Mouse (Mus musculus) bone marrow, adult 2 months (tissue): ENCODE measurements around the gene Ttc21b. TPM values are rescaled to one million over a fixed set of nuclear protein-coding genes. Genes with fewer than 3 reads are reported as not detected.

Source experiments
- H3K27ac ChIP-seq: fragments of 200-500 bp; 2 replicates; pipeline ENCODE4 v1.5.1; 2012; ENCODE audit warnings: low read depth, mild to moderate bottlenecking, control low read depth, inconsistent platforms, low read length; ENCODE audit not compliant: control insufficient read depth, poor library complexity, insufficient read depth
- H3K4me1 ChIP-seq: fragments of 200-500 bp; 2 replicates; pipeline ENCODE4 v1.6.1; 2011; ENCODE audit warnings: low read length; ENCODE audit not compliant: control insufficient read depth, insufficient read depth
- H3K4me3 ChIP-seq: fragments of 200-500 bp; replicated peaks from 2 replicates; pipeline ENCODE3; 2011; ENCODE audit warnings: mild to moderate bottlenecking, low read depth, low read length, control low read depth; ENCODE audit not compliant: control insufficient read depth
- CTCF ChIP-seq: fragments of 200-500 bp; IDR thresholded peaks from 2 replicates; pipeline ENCODE4 v1.5.1; 2011; ENCODE audit warnings: low read length, control low read depth; ENCODE audit not compliant: control insufficient read depth, insufficient read depth
- POLR2A ChIP-seq: fragments of 200-500 bp; IDR thresholded peaks from 2 replicates; pipeline ENCODE4 v1.6.1; 2011; ENCODE audit warnings: low read depth, mild to moderate bottlenecking, control low read depth, low read length, borderline replicate concordance; ENCODE audit not compliant: control insufficient read depth
- WGBS: fragments of 180-500 bp; shearing (Covaris S2); methylation state at CpG from one replicate; pipeline ENCODE4 v1.1.7; 2018; 5-methylcytosine and 5-hydroxymethylcytosine counted together
- polyA plus RNA-seq: library from polyadenylated mRNA; stranded (reverse); fragments of >200 nt; gene quantifications from 2 replicates; pipeline ENCODE4 v1.2.4, GENCODE M21; 2011; ENCODE audit warnings: low replicate concordance; ENCODE audit not compliant: missing spikeins, insufficient read depth, insufficient read length

Ttc21b gene
- polyA plus RNA-seq, 1 experiment = 1.7 TPM

DNA sequence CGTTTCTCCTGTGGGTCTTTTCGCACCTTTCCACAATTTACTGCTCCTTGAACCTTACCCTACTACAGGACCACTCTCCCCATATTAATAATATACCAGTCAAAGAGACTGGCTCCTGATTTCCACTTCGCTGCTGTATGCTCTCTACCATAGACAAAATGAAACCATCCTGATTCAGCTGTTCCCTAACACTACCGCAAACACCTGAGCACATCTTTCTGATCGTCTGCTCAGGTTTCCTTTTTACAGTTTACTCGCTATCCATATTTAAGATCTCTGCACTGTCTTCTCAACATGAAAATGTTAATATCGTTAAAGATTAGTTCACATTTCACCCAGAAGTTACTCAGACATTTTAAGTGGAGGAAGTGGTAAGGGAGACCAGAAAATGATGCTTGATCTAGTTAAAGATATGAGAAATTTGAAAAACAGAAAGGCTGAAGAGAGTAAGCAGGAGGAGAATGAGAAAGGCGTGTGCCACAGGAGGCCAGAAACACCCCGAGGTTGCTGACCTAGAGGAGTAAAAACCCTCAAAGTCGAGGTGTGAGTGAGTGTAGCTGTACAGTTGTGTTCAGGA lies 107.7 kb downstream of the Ttc21b start:
- Histone ChIP-seq H3K4me3 (no peak overlapping the region), H3K27ac (no peak overlapping the region), H3K4me1 (no peaks in the 10 kb centered on the region)
- TF ChIP-seq POLR2A (no peak), CTCF (no peak)
- WGBS = 34% methylated on average over 10 of the region's 10 CpGs

DNA sequence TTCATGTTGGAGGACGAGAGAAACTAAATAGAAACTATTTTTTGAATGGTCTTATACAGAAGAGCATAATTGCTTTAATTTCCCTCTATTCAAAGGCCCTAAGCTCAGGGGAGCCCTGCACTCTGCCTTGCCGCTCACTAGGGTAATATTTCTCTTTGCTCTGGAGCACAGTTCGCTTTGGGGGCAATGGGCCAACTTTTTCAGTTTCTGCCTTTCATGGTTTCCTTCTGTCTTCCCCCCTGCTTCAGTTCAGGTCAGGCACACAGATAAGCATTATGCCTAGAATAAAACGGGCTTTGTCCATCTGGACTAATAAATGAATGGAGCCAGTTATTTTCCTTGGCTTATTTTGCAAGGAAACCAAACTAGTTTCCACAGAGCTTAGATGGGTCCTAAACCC lies 109.9 kb downstream of the Ttc21b start:
- 71% methylated on average over 4 of the region's 4 CpGs for WGBS
- Histone ChIP-seq H3K4me3 (no peak overlapping the region), H3K27ac (no peak overlapping the region), H3K4me1 (no peaks in the 10 kb centered on the region; the same call in 1 of the 2 replicates)
- TF ChIP-seq POLR2A = no peak
- TF ChIP-seq CTCF = no peak

DNA sequence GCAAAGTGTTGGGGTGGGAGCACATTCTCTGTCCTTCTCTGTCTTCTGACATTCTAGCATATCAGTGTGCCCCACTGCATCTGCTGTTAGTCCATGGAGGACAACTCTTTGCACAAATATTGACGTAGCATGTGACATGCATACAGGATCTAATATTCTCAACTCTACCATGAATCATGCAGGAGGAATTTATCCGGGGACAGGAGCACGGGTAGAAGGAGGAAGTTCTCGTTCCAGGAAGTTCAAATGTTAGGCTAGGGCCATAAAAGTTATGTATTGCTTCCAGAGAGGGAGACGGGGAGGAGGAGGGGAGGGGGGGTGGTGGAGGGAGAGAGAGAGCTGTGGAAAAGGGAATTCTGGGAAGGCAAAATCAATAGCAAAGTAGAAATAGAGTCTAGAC lies 111.6 kb downstream of the Ttc21b start:
- H3K27ac ChIP-seq = no peak overlapping the region
- TF ChIP-seq POLR2A (no peak), CTCF (no peak)

DNA sequence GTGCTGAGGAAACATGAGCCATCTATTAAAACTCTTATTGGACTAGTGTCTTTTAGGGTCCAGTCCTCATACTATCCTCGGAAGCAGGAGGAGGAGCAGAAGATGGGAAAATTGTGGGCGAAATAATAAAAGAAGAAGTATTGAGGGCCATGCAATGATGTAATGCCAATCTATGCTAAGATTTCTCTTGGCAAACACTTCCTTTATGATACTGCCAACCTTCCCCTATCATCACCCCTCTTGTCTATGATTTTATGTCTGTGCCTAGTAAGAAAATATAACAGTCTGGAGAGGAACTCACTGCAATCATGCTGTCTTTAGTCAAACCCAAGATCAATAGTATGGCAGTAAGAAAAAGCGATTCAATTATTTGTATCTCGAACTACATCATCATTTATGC lies 113.1 kb downstream of the Ttc21b start:
- no peaks in the 10 kb centered on the region; the same call in 1 of the 2 replicates for H3K4me1 ChIP-seq
- no peak overlapping the region for H3K4me3 ChIP-seq
- WGBS = 59% methylated on average over 4 of the region's 4 CpGs
- H3K27ac ChIP-seq = no peak overlapping the region
- no peak for TF ChIP-seq CTCF

More for the DNA sequence above, 111.6 kb downstream of the Ttc21b start:
- Histone ChIP-seq H3K4me1 (no peaks in the 10 kb centered on the region; the same call in 1 of the 2 replicates), H3K4me3 (no peak overlapping the region)
- 11% methylated on average over 5 of the region's 5 CpGs for WGBS

DNA sequence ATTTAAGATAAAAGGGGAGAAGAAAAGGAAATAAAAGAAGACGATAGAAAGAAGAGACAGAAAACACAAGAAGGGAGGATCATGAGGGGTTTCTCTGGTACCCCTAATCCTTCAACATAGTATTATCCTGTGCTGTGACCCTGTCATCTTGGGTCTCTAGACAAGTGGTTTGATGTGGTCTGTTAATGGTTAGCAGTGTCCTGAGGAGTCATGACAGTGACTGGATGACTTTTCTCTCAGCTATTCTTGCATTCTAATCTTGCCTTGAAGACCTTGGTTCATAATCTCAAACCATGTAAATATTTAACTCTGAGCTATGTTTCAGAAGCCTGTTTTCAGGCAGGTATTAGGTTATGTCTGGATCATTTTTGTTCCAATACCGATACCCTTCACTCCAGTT lies 113.7 kb downstream of the Ttc21b start:
- 76% methylated on average over 2 of the region's 2 CpGs for WGBS
- TF ChIP-seq POLR2A = no peak
- TF ChIP-seq CTCF = no peak
- H3K4me3 ChIP-seq = no peak overlapping the region

DNA sequence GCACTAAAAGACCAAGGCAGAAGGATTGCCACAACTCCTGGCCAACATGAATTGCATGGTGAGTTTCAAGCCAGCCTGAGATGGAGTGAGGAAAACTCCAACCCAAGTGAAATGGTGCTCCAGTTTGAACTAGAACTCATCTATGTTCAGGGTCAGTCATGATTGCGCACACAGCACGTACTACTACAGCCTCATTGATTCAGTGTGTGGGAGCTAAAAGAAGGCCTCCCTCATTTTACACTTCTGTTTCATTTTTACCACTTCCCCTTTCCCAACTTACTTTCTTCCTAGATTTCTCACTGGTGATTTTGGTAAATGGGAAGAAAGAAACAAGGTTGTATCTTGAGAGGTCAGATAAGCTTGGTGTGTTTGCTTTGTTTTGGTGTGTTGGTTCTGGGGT lies 114.1 kb downstream of the Ttc21b start:
- H3K4me1 ChIP-seq = no peaks in the 10 kb centered on the region; the same call in 1 of the 2 replicates
- H3K4me3 ChIP-seq = no peak overlapping the region
- no peak for TF ChIP-seq POLR2A
- no peak for TF ChIP-seq CTCF
- no peak overlapping the region for H3K27ac ChIP-seq
- 56% methylated on average over 2 of the region's 2 CpGs for WGBS

More for the DNA sequence above, 113.7 kb downstream of the Ttc21b start:
- no peak overlapping the region for H3K27ac ChIP-seq
- H3K4me1 ChIP-seq = no peaks in the 10 kb centered on the region; the same call in 1 of the 2 replicates

DNA sequence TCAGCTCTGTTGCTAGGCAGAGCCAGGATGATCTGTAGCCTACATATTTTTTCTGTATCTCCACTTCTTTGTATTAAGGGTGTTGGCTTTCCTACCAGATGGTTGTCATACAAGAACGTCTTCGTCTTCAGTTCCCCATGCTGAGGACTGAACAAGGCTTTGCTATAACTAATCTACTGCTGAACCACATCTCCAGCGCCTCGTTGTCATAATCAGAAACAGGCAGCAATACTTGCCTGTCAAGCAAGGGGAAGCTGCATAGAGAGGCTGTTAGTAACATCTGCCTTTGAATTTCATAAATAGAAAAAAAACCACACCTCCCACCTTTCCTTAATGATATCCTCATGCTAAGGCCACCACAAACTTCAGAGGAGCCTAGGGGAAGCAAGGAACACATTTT lies 116.2 kb downstream of the Ttc21b start:
- TF ChIP-seq POLR2A (no peak), CTCF (no peak)
- 70% methylated on average over 4 of the region's 4 CpGs for WGBS
- no peak overlapping the region for H3K4me3 ChIP-seq
- H3K4me1 ChIP-seq = no peaks in the 10 kb centered on the region; the same call in 1 of the 2 replicates
- no peak overlapping the region for H3K27ac ChIP-seq

Other genes with a start within 250 kb of the Ttc21b start
- 1.4 and 8.1 TPM in 2 replicates for gene Galnt3, start 131.6 kb downstream of the Ttc21b start, polyA plus RNA-seq
- 1.7 TPM in 1 of 2 replicates, not detected in the other for gene Scn1a, start 184.2 kb upstream of the Ttc21b start, polyA plus RNA-seq